Mouse (Mus musculus): ENCODE results near the gene C2cd2l.
"Not testable (repeated sequence)": the region's sequence is repeated elsewhere in the genome, so short reads cannot be mapped to it uniquely, and the experiment has no call there.

C2cd2l gene

GRCm38 (mm10) chr9:44336093-44336406 lies 16.0 kb upstream of the C2cd2l start:
- no peak for DNase-seq (ENCODE audit: low spot score in 2 of 2)

GRCm38 (mm10) chr9:44335331-44336092 lies 15.4 kb upstream of the C2cd2l start:
- DNase-seq (ENCODE audit: low spot score in 2 of 2): peak in 1 of 2 experiments; percentile 55

DNA sequence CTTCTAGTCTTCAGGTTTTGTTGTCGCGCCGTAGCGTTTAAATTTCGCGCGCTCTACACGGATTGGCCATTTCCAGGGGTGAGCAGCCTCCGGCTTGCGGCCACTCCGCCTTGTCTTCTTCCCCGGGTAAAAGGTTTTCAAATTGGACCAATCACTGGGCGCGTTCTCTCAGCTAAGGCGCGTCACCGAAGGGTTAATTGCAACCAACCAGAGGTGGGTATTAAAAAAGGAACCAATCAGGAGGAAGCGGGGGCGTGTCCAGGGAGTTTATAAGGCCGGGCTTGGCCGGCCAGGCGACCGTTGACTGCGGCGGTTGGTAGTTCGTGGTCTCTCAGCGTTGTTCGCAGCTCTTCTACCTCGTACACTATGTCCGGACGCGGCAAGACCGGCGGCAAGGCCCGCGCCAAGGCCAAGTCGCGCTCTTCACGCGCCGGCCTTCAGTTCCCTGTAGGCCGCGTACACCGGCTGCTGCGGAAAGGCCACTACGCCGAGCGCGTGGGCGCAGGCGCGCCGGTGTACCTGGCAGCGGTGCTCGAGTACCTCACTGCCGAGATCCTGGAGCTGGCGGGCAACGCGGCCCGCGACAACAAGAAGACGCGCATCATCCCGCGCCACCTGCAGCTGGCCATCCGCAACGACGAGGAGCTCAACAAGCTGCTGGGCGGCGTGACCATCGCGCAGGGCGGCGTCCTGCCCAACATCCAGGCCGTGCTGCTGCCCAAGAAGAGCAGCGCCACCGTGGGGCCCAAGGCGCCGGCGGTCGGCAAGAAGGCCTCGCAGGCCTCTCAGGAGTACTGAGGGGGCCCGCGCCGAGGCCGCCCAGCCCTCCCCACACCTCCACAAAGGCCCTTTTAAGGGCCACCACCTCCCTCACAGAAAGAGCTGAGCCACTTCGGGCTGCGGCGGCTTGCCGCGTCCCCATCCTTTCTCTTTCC lies 14.6 kb upstream of the C2cd2l start, which contains the start of gene H2afx:
H2afx (plus strand) TSS at position 299 of the 935 bp plus-strand sequence.
- DNase-seq (ENCODE audit: low spot score in 2 of 2): peak; percentile 94 to 96

DNA sequence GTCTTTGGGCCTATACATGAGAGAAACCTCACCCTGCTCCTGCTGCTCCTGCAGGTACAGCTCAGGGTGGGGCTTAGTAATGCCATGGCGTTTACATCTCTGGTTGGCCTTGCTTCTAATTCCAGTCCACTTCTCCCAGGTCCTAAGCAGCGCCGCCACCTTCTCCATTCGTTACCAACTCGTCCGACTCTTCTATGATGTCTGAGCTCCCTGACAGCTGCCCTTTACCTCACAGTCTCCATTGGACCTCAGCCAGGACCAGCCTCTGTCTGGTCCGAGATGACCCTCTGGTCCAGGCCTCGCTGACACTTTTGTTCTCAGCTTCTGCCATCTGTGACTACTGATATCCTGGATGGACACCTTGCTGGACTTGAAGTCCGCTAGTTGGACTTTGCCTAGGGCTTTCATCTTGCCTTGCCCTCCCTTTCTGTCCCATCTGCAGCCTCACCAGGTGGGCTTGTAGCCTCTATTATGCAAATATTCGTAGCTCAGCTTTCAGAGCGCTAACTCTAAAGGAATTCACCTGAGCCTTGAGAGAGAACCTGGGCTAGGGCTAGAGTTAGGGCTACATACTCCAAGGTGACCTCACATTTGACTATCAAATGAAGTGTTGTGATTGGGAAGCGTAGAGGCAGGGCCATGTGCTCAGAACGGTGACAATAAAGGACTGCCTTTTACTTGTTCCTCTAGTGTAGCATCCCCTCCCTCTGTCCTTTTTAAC lies 13.0 kb upstream of the C2cd2l start:
- no peak for DNase-seq (ENCODE audit: low spot score in 2 of 2)

GRCm38 (mm10) chr9:44330736-44331135 lies 10.7 kb upstream of the C2cd2l start:
- DNase-seq (ENCODE audit: low spot score in 2 of 2): no peak

DNA sequence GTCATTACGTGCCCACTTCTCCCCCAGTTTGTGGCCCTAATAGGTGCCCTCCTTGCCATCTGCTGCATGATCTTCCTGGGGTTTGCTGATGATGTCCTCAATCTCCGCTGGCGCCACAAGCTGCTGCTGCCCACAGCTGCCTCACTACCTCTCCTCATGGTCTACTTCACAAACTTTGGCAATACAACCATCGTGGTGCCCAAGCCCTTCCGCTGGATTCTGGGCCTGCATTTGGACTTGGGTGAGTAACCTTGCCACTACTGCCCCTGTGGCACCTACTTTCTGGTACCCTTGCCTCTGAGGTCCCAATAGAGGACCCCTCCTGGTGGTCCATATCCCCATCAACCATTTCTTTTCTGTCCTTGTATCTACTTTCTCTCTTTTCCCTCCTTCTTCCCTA lies 7.8 kb upstream of the C2cd2l start:
- no peak for DNase-seq (ENCODE audit: low spot score in 2 of 2)

GRCm38 (mm10) chr9:44327064-44327711 lies 7.1 kb upstream of the C2cd2l start:
- no peak for DNase-seq (ENCODE audit: low spot score in 2 of 2)

DNA sequence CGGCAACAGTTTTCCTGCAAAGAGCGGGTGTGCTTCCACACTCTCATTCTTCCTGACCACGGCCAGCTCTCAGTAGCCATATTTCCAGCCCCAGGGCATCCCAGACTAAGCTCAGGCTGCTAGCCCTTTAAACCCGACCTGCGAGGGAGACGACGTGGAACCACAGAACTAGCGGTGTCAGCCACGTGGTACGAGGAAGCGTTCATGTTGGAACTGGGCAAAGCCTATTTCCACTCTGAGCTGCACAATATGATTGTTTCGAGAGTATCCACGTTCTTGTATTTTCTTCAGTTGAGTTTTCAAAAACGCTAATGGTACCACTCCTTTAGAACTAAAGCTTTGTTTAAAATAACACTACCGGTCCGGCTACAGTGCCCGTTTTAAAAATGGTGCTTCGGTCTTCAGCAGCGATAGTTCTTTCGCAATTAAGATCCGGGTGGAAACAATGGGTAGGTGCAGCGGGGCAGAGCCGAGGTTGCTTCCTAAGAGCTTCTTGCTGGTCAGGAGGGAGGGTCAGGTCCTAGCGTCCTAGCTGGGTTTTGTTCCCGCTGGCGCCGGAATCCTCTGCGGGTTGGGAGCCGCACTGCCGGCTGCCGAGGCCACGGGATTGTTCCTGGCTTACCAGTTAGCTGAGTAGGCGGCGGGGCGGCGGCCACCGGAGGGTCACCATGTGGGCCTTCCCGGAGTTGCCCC lies 6.4 kb upstream of the C2cd2l start:
- peak; percentile 46 to 74 for DNase-seq (ENCODE audit: low spot score in 2 of 2)

- DNase-seq (ENCODE audit: low spot score in 2 of 2): no peak
Observed at GRCm38 (mm10) chr9:44325768-44326370, 5.8 kb upstream of the C2cd2l start, which contains the start of gene Dpagt1. Gene Dpagt1, plus strand, starts transcription at chr9:44326019.

DNA sequence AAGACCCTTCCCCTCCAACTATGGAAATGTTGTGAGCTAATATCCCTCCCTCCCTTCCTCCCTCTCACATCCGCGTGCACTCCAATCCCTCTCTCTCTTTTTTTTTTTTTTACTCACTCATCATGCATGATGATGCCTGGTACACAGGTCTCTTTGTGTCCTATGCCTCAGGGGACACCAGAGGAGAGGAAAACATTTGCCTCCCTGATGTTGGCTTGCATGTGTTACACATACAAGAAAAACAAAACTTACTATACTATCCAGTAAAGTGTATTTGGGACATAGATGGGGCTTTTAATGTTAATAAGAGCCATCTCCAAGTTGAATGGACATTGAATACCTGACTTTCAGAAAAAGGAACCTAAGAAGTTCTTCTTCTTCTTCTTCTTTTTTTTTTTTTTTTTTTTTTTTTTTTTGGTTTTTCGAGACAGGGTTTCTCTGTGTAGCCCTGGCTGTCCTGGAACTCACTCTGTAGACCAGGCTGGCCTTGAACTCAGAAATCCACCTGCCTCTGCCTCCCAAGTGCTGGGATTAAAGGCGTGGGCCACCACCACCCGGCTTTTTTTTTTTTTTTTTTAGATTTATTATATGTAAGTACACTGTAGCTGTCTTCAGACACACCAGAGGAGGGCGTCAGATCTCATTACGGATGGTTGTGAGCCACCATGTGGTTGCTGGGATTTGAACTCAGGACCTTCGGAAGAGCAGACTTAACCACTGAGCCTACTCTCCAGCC lies 5.1 kb upstream of the C2cd2l start:
- not testable (repeated sequence) for DNase-seq (ENCODE audit: low spot score in 2 of 2)

GRCm38 (mm10) chr9:44324147-44324546 lies 4.1 kb upstream of the C2cd2l start:
- DNase-seq (ENCODE audit: low spot score in 2 of 2): no peak

- DNase-seq (ENCODE audit: low spot score in 2 of 2): not testable (repeated sequence)
Observed at GRCm38 (mm10) chr9:44323656-44324055, 3.6 kb upstream of the C2cd2l start.

DNA sequence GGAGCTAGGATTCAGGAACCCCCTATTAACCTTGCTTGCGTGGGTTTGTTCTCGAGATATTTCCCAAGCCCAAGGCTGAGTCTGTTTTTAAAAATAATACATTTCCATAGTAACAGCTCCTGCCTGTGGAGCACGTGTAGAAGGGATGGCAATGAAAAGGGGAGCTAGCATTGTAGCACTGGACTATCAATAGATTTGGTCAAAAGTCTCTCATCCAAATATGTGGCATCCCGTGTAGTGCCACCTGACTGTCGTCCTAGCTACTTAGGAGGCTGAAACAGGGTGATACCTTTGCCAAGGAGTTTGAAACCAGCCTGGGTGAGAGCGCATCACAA lies 681 bp upstream of the C2cd2l start:
- DNase-seq (ENCODE audit: low spot score in 2 of 2): no peak

- DNase-seq (ENCODE audit: low spot score in 2 of 2): peak; percentile 26 to 28
Observed at GRCm38 (mm10) chr9:44319105-44319886, 789 bp downstream of the C2cd2l start.

DNA sequence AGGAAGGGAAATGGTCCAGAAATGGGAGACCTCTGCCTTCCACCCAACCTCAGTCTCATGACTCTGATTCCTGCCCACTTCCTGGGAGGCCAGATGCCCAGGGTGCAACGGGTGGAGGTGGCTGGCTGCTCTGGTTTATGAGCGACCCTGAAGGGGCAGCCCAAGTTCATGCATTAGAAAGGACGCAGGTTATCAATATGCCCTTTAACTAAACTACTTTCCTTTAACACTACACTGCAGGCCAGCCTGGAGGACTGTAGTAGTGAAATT lies 1.3 kb downstream of the C2cd2l start:
- no peak for DNase-seq (ENCODE audit: low spot score in 2 of 2)

DNA sequence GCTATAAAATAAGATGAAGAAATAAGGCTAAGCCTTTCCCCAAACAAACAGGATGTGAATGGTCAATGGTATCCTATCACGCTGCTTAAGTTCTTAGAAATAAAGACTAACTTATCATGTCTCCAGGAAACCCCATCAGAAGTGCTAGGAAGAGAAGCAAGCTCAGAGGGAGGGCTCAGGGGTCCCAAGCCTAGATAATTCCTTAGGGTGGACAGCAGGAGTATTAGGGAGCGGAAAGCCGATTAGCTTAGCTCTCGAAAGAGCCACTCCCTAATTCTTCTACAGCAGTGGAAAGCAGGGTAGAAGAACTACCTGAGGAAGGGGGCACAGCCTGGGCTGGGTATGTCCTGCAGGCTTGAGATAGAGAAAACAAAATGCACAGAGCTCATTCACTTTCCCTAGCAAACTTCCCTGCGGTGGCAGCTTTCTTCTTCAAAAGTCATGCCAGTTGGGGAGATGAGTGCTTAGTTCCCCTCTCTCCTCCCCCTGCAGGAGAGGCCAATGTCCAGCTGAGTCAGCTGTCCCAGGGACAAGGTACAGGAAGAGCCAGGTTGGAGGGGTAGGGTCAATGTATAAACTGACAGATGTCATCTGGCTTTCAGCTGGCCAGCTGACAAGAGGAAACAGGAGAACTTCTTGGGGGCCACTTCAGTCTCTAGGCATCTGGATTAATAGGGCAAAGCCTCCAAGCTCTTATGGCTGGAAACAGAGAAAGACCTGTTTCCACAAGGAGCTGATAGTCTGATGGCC lies 1.8 kb downstream of the C2cd2l start:
- no peak for DNase-seq (ENCODE audit: low spot score in 2 of 2)

GRCm38 (mm10) chr9:44317452-44317851 lies 2.6 kb downstream of the C2cd2l start:
- DNase-seq (ENCODE audit: low spot score in 2 of 2): no peak

DNA sequence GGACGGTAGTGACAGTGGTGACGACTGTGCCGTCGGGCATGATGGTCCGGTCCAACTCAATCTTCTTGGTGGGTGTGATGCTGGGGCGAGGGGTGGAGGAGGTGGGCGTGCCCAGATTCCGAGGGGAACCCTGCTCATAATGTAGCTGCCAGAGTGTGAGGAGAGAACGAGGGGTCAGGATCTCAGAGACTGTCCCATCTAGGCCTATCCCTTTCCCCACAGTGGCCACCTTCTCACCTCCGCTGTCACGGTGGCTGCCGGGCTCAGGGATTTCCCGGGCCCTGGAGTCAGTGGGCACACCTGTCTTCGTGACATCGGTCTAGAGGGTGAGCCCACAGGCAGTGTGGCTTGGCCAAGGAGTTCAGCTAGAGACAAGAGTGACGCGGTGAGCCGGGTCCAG lies 5.2 kb downstream of the C2cd2l start:
- no peak for DNase-seq (ENCODE audit: low spot score in 2 of 2)

DNA sequence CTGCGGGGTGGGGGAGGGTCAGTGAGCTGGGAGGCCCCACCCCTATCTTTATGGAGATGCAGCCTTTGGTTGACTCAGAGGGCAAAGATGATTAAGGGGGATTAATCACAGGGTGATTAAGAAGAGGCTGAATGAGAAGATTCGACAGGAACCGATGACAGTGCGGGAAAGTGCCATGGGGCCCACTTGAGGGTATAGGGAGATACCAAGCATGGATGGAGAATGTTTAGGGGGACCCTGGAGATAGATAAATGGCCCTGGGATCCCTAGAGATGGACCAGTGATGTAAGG lies 5.9 kb downstream of the C2cd2l start:
- DNase-seq (ENCODE audit: low spot score in 2 of 2): no peak
